Mouse (Mus musculus) left cerebral cortex, postnatal 10 days (tissue): ENCODE measurements at regions not wholly inside any gene's neighbourhood (a gene's known extent, or its start where the extent isn't known, plus 50 kb on each side); places are given as distances from the start of the nearest gene placed in this dataset.
A peak's percentile ranks its signal among the peaks of the same experiment; 100 is the strongest.
"Not testable (repeated sequence)": the region's sequence is repeated elsewhere in the genome, so short reads cannot be mapped to it uniquely, and the experiment has no call there.

ENCODE experiments used
- DNase-seq, 2 experiments: peaks; one replicate each; pipeline ENCODE4 v3.0.0; 2021 to 2022; ENCODE audit warnings: low spot score in 2 of 2, mixed read lengths in 1 of 2; ENCODE audit errors: extremely low spot score in 1 of 2
- intact Hi-C: fragments of 180-260 bp; cut with DNase I; formaldehyde crosslinking; loops from one replicate; pipeline ENCODE4 v1.15.1; 2025

GRCm38 (mm10) chr13:97396899-97397640 lies 156.2 kb downstream of the Enc1 start:
- intact Hi-C loops, result no loop called here
- no peak for DNase-seq

- DNase-seq, intact Hi-C loops: not testable (repeated sequence)
Measured at GRCm38 (mm10) chr13:97396286-97396685, 155.4 kb downstream of the Enc1 start.

GRCm38 (mm10) chr13:97394756-97395454 lies 154.0 kb downstream of the Enc1 start:
- intact Hi-C loops, result no loop called here
- DNase-seq, result no peak

- intact Hi-C loops, result no loop called here
- no peak for DNase-seq
Measured at GRCm38 (mm10) chr13:97394071-97394470, 153.2 kb downstream of the Enc1 start.

GRCm38 (mm10) chr13:97393456-97393855 lies 152.6 kb downstream of the Enc1 start:
- intact Hi-C loops, result no loop called here
- DNase-seq, result no peak

- peak; percentile 43 to 67 for DNase-seq
Measured at GRCm38 (mm10) chr13:97390449-97390930, 149.6 kb downstream of the Enc1 start.

GRCm38 (mm10) chr13:97388851-97389479 lies 148.1 kb downstream of the Enc1 start:
- intact Hi-C loops, result loop anchor here (5.0 kb wide), 1 partner anchor 137 kb away; no protein-coding TSS in a partner anchor
- DNase-seq, result no peak

More at GRCm38 (mm10) chr13:97390449-97390930, 149.6 kb downstream of the Enc1 start:
- intact Hi-C loops, result no loop called here

GRCm38 (mm10) chr13:97386511-97386910 lies 145.6 kb downstream of the Enc1 start:
- intact Hi-C loops, result loop anchor here (5.0 kb wide), 1 partner anchor 134 kb away; no protein-coding TSS in a partner anchor
- DNase-seq, result no peak

GRCm38 (mm10) chr13:97385531-97385930 lies 144.6 kb downstream of the Enc1 start:
- intact Hi-C loops, result loop anchor here (5.0 kb wide), 1 partner anchor 133 kb away; no protein-coding TSS in a partner anchor
- no peak for DNase-seq

GRCm38 (mm10) chr13:97384091-97384777 lies 143.3 kb downstream of the Enc1 start:
- intact Hi-C loops, result no loop called here
- DNase-seq, result no peak

GRCm38 (mm10) chr13:97383351-97383750 lies 142.4 kb downstream of the Enc1 start:
- intact Hi-C loops, result no loop called here
- DNase-seq, result no peak

- intact Hi-C loops, result no loop called here
Measured at GRCm38 (mm10) chr13:97380366-97380765, 139.5 kb downstream of the Enc1 start.

GRCm38 (mm10) chr13:97376232-97376523 lies 135.3 kb downstream of the Enc1 start:
- intact Hi-C loops, result no loop called here
- no peak for DNase-seq

More at GRCm38 (mm10) chr13:97380366-97380765, 139.5 kb downstream of the Enc1 start:
- DNase-seq, result no peak

GRCm38 (mm10) chr13:97375501-97376231 lies 134.8 kb downstream of the Enc1 start:
- intact Hi-C loops, result no loop called here
- peak in 1 of 2 experiments; percentile 28 for DNase-seq

- DNase-seq, result no peak
- intact Hi-C loops, result no loop called here
Measured at GRCm38 (mm10) chr13:97372348-97372747, 131.4 kb downstream of the Enc1 start.

GRCm38 (mm10) chr13:97371200-97371599 lies 130.3 kb downstream of the Enc1 start:
- intact Hi-C loops, result no loop called here
- DNase-seq, result no peak

GRCm38 (mm10) chr13:97366723-97367122 lies 125.8 kb downstream of the Enc1 start:
- intact Hi-C loops, result no loop called here
- DNase-seq, result no peak

GRCm38 (mm10) chr13:97365557-97366244 lies 124.8 kb downstream of the Enc1 start:
- intact Hi-C loops, result no loop called here
- no peak for DNase-seq
